Mouse (Mus musculus) layer of hippocampus, postnatal 14 days (tissue): ENCODE data around the gene Lce3b. TPM values are rescaled to one million over a fixed set of nuclear protein-coding genes. Genes with fewer than 3 reads are reported as not detected.

Source experiments
- DNase-seq, 2 experiments: peaks; one replicate each; pipeline ENCODE4 v3.0.0; 2021 to 2022; ENCODE audit warnings: low spot score in 2 of 2, mixed read lengths in 1 of 2
- long read RNA-seq, 2 experiments: library from polyadenylated mRNA; stranded (forward); transcript quantifications; one replicate each; pipeline ENCODE4 v2.0.0; 2021
- total RNA-seq, 2 experiments: library from RNA; stranded (reverse); gene quantifications; 2 replicates each; pipeline ENCODE4 v1.2.3; 2021

Lce3b gene
- not detected for total RNA-seq
- long read RNA-seq, experiment 1 = 0 reads
- long read RNA-seq, experiment 2 = 0 reads

- no peak for DNase-seq
Measured at GRCm38 (mm10) chr3:92932679-92933078, at the start of gene Lce3b. Gene Lce3b (plus strand): TSS chr3:92932979.

GRCm38 (mm10) chr3:92894063-92894462, 38.7 kb upstream of the Lce3b start:
- DNase-seq = no peak

- no peak for DNase-seq
Measured at GRCm38 (mm10) chr3:92894489-92894888, 38.3 kb upstream of the Lce3b start.

GRCm38 (mm10) chr3:92902992-92903391, 29.8 kb upstream of the Lce3b start:
- peak; percentile 13 to 24 for DNase-seq

- DNase-seq = peak in 1 of 2 experiments; percentile 9
Measured at GRCm38 (mm10) chr3:92903640-92904039, 29.1 kb upstream of the Lce3b start.

- DNase-seq = no peak
Measured at GRCm38 (mm10) chr3:92905182-92905581, 27.6 kb upstream of the Lce3b start.

- DNase-seq = peak in 1 of 2 experiments; percentile 5
Measured at GRCm38 (mm10) chr3:92907571-92907970, 25.2 kb upstream of the Lce3b start.

- DNase-seq = peak; percentile 6 to 12
Measured at GRCm38 (mm10) chr3:92920364-92920763, 12.4 kb upstream of the Lce3b start.

GRCm38 (mm10) chr3:92926130-92926529, 6.6 kb upstream of the Lce3b start, which contains the start of gene Lce3a:
Gene Lce3a (minus strand): TSS chr3:92926230.
- no peak for DNase-seq

GRCm38 (mm10) chr3:92944186-92944585, 11.4 kb downstream of the Lce3b start, which contains the start of gene Lce3c:
Gene Lce3c (plus strand): TSS chr3:92944486.
- DNase-seq = no peak

GRCm38 (mm10) chr3:92957090-92957489, 24.3 kb downstream of the Lce3b start, which contains the start of gene Lce3d:
Gene Lce3d (plus strand): TSS chr3:92957390.
- no peak for DNase-seq

- DNase-seq = no peak
Measured at GRCm38 (mm10) chr3:92966761-92967160, 34.0 kb downstream of the Lce3b start, which contains the start of gene Lce3e. Gene Lce3e (plus strand): TSS chr3:92967061.

GRCm38 (mm10) chr3:92978484-92978883, 45.7 kb downstream of the Lce3b start:
- DNase-seq = no peak

Other genes with a start within 250 kb of the Lce3b start
- not detected for gene Lce1d, start 245.8 kb upstream of the Lce3b start, total RNA-seq
- not detected for gene Lce1e, start 223.9 kb upstream of the Lce3b start, total RNA-seq
- not detected for gene Lce1f, start 212.6 kb upstream of the Lce3b start, total RNA-seq
- not detected for gene Gm38119, start 193.9 kb upstream of the Lce3b start, total RNA-seq
- gene Lce1g, start 180.6 kb upstream of the Lce3b start, total RNA-seq = not detected
- not detected for gene Lce1h, start 167.9 kb upstream of the Lce3b start, total RNA-seq
- not detected for gene Lce1i, start 154.1 kb upstream of the Lce3b start, total RNA-seq
- gene Lce1j, start 142.5 kb upstream of the Lce3b start, total RNA-seq = not detected
- gene Lce1k, start 125.1 kb upstream of the Lce3b start, total RNA-seq = not detected
- gene Kprp, start 105.7 kb upstream of the Lce3b start, total RNA-seq = not detected
- gene Lce1l, start 81.7 kb upstream of the Lce3b start, total RNA-seq = not detected
- not detected for gene 2310050C09Rik, start 62.8 kb upstream of the Lce3b start, total RNA-seq
- not detected for gene Lce3a, start 6.7 kb upstream of the Lce3b start, total RNA-seq
- gene Lce3c, start 11.5 kb downstream of the Lce3b start, total RNA-seq = not detected
- gene Lce3d, start 24.4 kb downstream of the Lce3b start, total RNA-seq = not detected
- not detected for gene Lce3e, start 34.1 kb downstream of the Lce3b start, total RNA-seq
- not detected for gene Lce3f, start 59.2 kb downstream of the Lce3b start, total RNA-seq
- not detected for gene Crct1, start 82.7 kb downstream of the Lce3b start, total RNA-seq
- not detected for gene Lce1m, start 86.1 kb downstream of the Lce3b start, total RNA-seq
- gene Gm4858, start 135.8 kb downstream of the Lce3b start, total RNA-seq = not detected
- not detected for gene Crnn, start 211.8 kb downstream of the Lce3b start, total RNA-seq